Mouse (Mus musculus) CH12.LX (cell line): ENCODE measurements around the gene Fads3. TPM values are rescaled to one million over a fixed set of nuclear protein-coding genes. Genes with fewer than 3 reads are reported as not detected.

Experiments used
- DNase-seq: peaks from one replicate; pipeline ENCODE4 v3.0.0-alpha.2; 2013; ENCODE audit errors: extremely low read depth
- H3K27ac ChIP-seq: 2 replicates; pipeline ENCODE4 v1.5.1; 2012; ENCODE audit warnings: low read depth, mild to moderate bottlenecking, control low read depth, moderate library complexity; ENCODE audit not compliant: insufficient read depth
- H3K27me3 ChIP-seq: replicated peaks from 2 replicates; pipeline ENCODE3; 2012; ENCODE audit warnings: inconsistent platforms
- H3K36me3 ChIP-seq, 2 experiments: replicated peaks in 1 of 2; 2 replicates each; pipeline versions ENCODE3 to v1.6.1; 2012; ENCODE audit warnings: inconsistent platforms in 1 of 2, low read length in 1 of 2, mild to moderate bottlenecking in 1 of 2, mixed read lengths in 1 of 2, moderate library complexity in 1 of 2; ENCODE audit not compliant: control insufficient read depth in 1 of 2, insufficient read depth in 1 of 2
- H3K4me1 ChIP-seq, 2 experiments: 2 replicates each; pipeline ENCODE4 v1.6.1; 2012; ENCODE audit warnings: inconsistent platforms in 1 of 2, moderate library complexity in 1 of 2; ENCODE audit not compliant: insufficient read depth in 2 of 2, control insufficient read depth in 1 of 2
- H3K4me2 ChIP-seq: 2 replicates; pipeline ENCODE4 v1.6.1; 2012; ENCODE audit warnings: low read depth, mild to moderate bottlenecking, control low read depth; ENCODE audit not compliant: poor library complexity, insufficient read depth, severe bottlenecking
- H3K4me3 ChIP-seq, 3 experiments: fragments of 150-350 bp in 1 of 3; sonication (generic) in 1 of 3; replicated peaks in 1 of 3; 2 replicates each; pipeline versions ENCODE3 to v1.5.1; 2011 to 2012; ENCODE audit warnings: low read depth in 2 of 3, low read length in 2 of 3, mild to moderate bottlenecking in 2 of 3, moderate library complexity in 2 of 3, control low read depth in 1 of 3, improper control_type of control experiment in 1 of 3, inconsistent platforms in 1 of 3, mixed read lengths in 1 of 3; ENCODE audit not compliant: poor library complexity in 1 of 3
- H3K79me2 ChIP-seq: replicated peaks from 2 replicates; pipeline ENCODE4 v1.6.1; 2012; ENCODE audit warnings: mild to moderate bottlenecking, moderate library complexity; ENCODE audit not compliant: control insufficient read depth, poor library complexity, insufficient read depth, severe bottlenecking; ENCODE audit errors: extremely low read depth
- H3K9ac ChIP-seq: 2 replicates; pipeline ENCODE4 v1.6.1; 2012; ENCODE audit warnings: low read depth, mild to moderate bottlenecking, control low read depth, moderate library complexity; ENCODE audit not compliant: insufficient read depth
- H3K9me3 ChIP-seq: replicated peaks from 2 replicates; pipeline ENCODE3; 2012; ENCODE audit warnings: low read length, inconsistent platforms, mixed read lengths
- BHLHE40 ChIP-seq: IDR thresholded peaks from 2 replicates; pipeline ENCODE4 v1.6.1; 2011; ENCODE audit warnings: mild to moderate bottlenecking, low read depth, low read length, improper control_type of control experiment
- CTCF ChIP-seq, 2 experiments: IDR thresholded peaks in 1 of 2; conservative IDR thresholded peaks in 1 of 2; 2 replicates each; pipeline ENCODE4 v1.5.1; 2011 to 2012; ENCODE audit warnings: low read depth in 2 of 2, low read length in 2 of 2, improper control_type of control experiment in 1 of 2, inconsistent platforms in 1 of 2, mild to moderate bottlenecking in 1 of 2, moderate library complexity in 1 of 2
- ELF1 ChIP-seq: IDR thresholded peaks from 2 replicates; pipeline ENCODE4 v1.6.1; 2014; ENCODE audit warnings: low read depth, mild to moderate bottlenecking, inconsistent platforms, low read length, improper control_type of control experiment
- EP300 ChIP-seq: IDR thresholded peaks from 2 replicates; pipeline ENCODE4 v1.6.1; 2011; ENCODE audit warnings: low read length, improper control_type of control experiment
- ETS1 ChIP-seq: conservative IDR thresholded peaks from 2 replicates; pipeline ENCODE4 v1.6.1; 2012; ENCODE audit warnings: low read depth, mild to moderate bottlenecking, inconsistent platforms, low read length, improper control_type of control experiment, moderate library complexity
- GABPA ChIP-seq: IDR thresholded peaks from 2 replicates; pipeline ENCODE4 v1.6.1; 2012; ENCODE audit warnings: low read depth, low read length, improper control_type of control experiment, inconsistent platforms; ENCODE audit not compliant: insufficient replicate concordance
- HCFC1 ChIP-seq: IDR thresholded peaks from 2 replicates; pipeline ENCODE4 v1.6.1; 2012; ENCODE audit warnings: low read depth, mild to moderate bottlenecking, inconsistent platforms, low read length, improper control_type of control experiment
- JUN ChIP-seq: IDR thresholded peaks from 2 replicates; pipeline ENCODE4 v1.6.1; 2011; ENCODE audit warnings: low read depth, mild to moderate bottlenecking, low read length, improper control_type of control experiment, moderate library complexity; ENCODE audit not compliant: insufficient read depth
- KAT2A ChIP-seq: IDR thresholded peaks from 2 replicates; pipeline ENCODE4 v1.6.1; 2012; ENCODE audit warnings: low read length, improper control_type of control experiment, inconsistent platforms; ENCODE audit not compliant: insufficient replicate concordance
- MEF2A ChIP-seq: IDR thresholded peaks from 2 replicates; pipeline ENCODE4 v1.6.1; 2014; ENCODE audit warnings: low read depth, mild to moderate bottlenecking, inconsistent platforms, low read length, improper control_type of control experiment, borderline replicate concordance
- MXI1 ChIP-seq: IDR thresholded peaks from 2 replicates; pipeline ENCODE4 v1.6.1; 2011; ENCODE audit warnings: mild to moderate bottlenecking, low read depth, low read length, improper control_type of control experiment
- MYC ChIP-seq: IDR thresholded peaks from 2 replicates; pipeline ENCODE4 v1.6.1; 2011; ENCODE audit warnings: low read depth, mild to moderate bottlenecking, improper control_type of control experiment, low read length
- NELFE ChIP-seq: IDR thresholded peaks from 2 replicates; pipeline ENCODE4 v1.6.1; 2011; ENCODE audit warnings: low read depth, low read length, improper control_type of control experiment
- PAX5 ChIP-seq: IDR thresholded peaks from 2 replicates; pipeline ENCODE4 v1.6.1; 2012; ENCODE audit warnings: low read length, inconsistent platforms, mixed read lengths
- POLR2A ChIP-seq: IDR thresholded peaks from 2 replicates; pipeline ENCODE4 v1.6.1; 2011; ENCODE audit warnings: low read depth, mild to moderate bottlenecking, improper control_type of control experiment, low read length
- RAD21 ChIP-seq: IDR thresholded peaks from 2 replicates; pipeline ENCODE4 v1.6.1; 2011; ENCODE audit warnings: low read depth, mild to moderate bottlenecking, low read length, improper control_type of control experiment, moderate library complexity
- RCOR1 ChIP-seq: conservative IDR thresholded peaks from 2 replicates; pipeline ENCODE4 v1.6.1; 2012; ENCODE audit warnings: low read depth, mild to moderate bottlenecking, inconsistent platforms, low read length, improper control_type of control experiment
- SIN3A ChIP-seq: IDR thresholded peaks from 2 replicates; pipeline ENCODE4 v1.6.1; 2012; ENCODE audit warnings: low read length, improper control_type of control experiment, inconsistent platforms
- SMC3 ChIP-seq: IDR thresholded peaks from 2 replicates; pipeline ENCODE4 v1.6.1; 2011; ENCODE audit warnings: low read depth, low read length, improper control_type of control experiment
- TBP ChIP-seq: conservative IDR thresholded peaks from 2 replicates; pipeline ENCODE4 v1.6.1; 2011; ENCODE audit warnings: low read depth, low read length, improper control_type of control experiment
- TCF12 ChIP-seq: IDR thresholded peaks from 2 replicates; pipeline ENCODE4 v1.6.1; 2014; ENCODE audit warnings: low read depth, mild to moderate bottlenecking, inconsistent platforms, low read length, improper control_type of control experiment
- USF2 ChIP-seq: conservative IDR thresholded peaks from 2 replicates; pipeline ENCODE4 v1.6.1; 2011; ENCODE audit warnings: low read depth, low read length, improper control_type of control experiment
- ZNF384 ChIP-seq: IDR thresholded peaks from 2 replicates; pipeline ENCODE4 v1.6.1; 2012; ENCODE audit warnings: low read depth, low read length, improper control_type of control experiment, inconsistent platforms
- dilution Hi-C: fragments of 300-500 bp; cut with MboI; formaldehyde crosslinking; loops from 2 replicates; pipeline ENCODE4 v1.14.3; 2020; ENCODE audit warnings: low sequenced_read_pairs; ENCODE audit not compliant: extremely low pct_unique_long_range_greater_than_20kb, extremely low pct_ligation_motif_present
- in situ Hi-C: fragments of 300-500 bp; cut with MboI; formaldehyde crosslinking; loops from 3 replicates; pipeline ENCODE4 v1.14.3; 2019; ENCODE audit warnings: low sequenced_read_pairs, low pct_ligation_motif_present, low pct_unique_long_range_greater_than_20kb, mixed read lengths
- polyA plus RNA-seq: library from polyadenylated mRNA; unstranded; fragments of >175 nt; gene quantifications from 2 replicates; pipeline ENCODE4 v1.2.1, GENCODE M21; 2012; ENCODE audit warnings: low read depth; ENCODE audit not compliant: insufficient read length
- total RNA-seq, 2 experiments: library from RNA; depleted of rRNA; stranded (reverse); fragments of 300-350 nt in 1 of 2; fragments of >200 nt in 1 of 2; gene quantifications; 2 replicates each; pipeline ENCODE4 v1.2.3; 2012 to 2014

Gene Fads3
- total and polyA plus RNA-seq, 3 experiments, result 0.29 to 1.1 TPM; not detected in 1

GRCm38 (mm10) chr19:10001206-10001969, 40.0 kb upstream of the Fads3 start, which contains the start of the genes Best1 and Rab3il1:
Best1 (minus strand) TSS chr19:10001633.
Rab3il1 (plus strand) TSS chr19:10001669.
- Histone ChIP-seq H3K36me3 (no peaks in the 10 kb centered on the region), H3K4me3 (no peak within 1 kb of the TSS), H3K9ac (no peak within 1 kb of the TSS), H3K4me1 (no peaks in the 10 kb centered on the region), H3K4me2 (no peak within 1 kb of the TSS), H3K79me2 (no peaks in the 10 kb centered on the region), H3K27ac (no peak within 1 kb of the TSS), H3K27me3 (no peaks in the 10 kb centered on the region), H3K9me3 (peaks cover 4% of the 10 kb centered on the region)
- dilution Hi-C loops, result no loop called here
- no peak for DNase-seq
- in situ Hi-C loops, result no loop called here
- TF ChIP-seq TCF12 (no peak), SMC3 (no peak), MXI1 (no peak), BHLHE40 (no peak), HCFC1 (no peak), POLR2A (no peak), RCOR1 (no peak), MYC (no peak), TBP (no peak), MEF2A (no peak), ZNF384 (no peak)

- no peak for DNase-seq
- Histone ChIP-seq H3K9me3 (peaks cover 4% of the 10 kb centered on the region), H3K27me3 (peaks cover 3% of the 10 kb centered on the region), H3K79me2 (no peaks in the 10 kb centered on the region), H3K36me3 (no peaks in the 10 kb centered on the region), H3K9ac (no peak overlapping the region), H3K4me2 (no peak overlapping the region), H3K4me1 (no peaks in the 10 kb centered on the region), H3K4me3 (no peak overlapping the region), H3K27ac (no peak overlapping the region)
- no peak for TF ChIP-seq CTCF (conservative IDR thresholded peaks at IDR 0.05 in 1 of 2, IDR thresholded peaks at IDR 0.05 in 1 of 2; ENCODE audit: low read depth in 2 of 2, low read length in 2 of 2)
- no peak for TF ChIP-seq KAT2A
- no peak for TF ChIP-seq ZNF384
- no peak for TF ChIP-seq NELFE
- TF ChIP-seq RCOR1, result no peak
- no peak for TF ChIP-seq SMC3
- TF ChIP-seq RAD21, result no peak
- TF ChIP-seq GABPA, result no peak
- TF ChIP-seq SIN3A, result no peak
- TF ChIP-seq ETS1, result no peak
- TF ChIP-seq USF2, result no peak
- TF ChIP-seq MEF2A, result no peak
- no peak for TF ChIP-seq ELF1
- no peak for TF ChIP-seq JUN
- no peak for TF ChIP-seq MYC
- TF ChIP-seq EP300, result no peak
- TF ChIP-seq PAX5, result no peak
- TF ChIP-seq POLR2A, result no peak
- dilution Hi-C loops (no loop called here), in situ Hi-C loops (no loop called here)
These were observed 37.7 kb upstream of the Fads3 start for GRCm38 (mm10) chr19:10003696-10004095.
